Mouse (Mus musculus) midbrain, embryonic 16.5 days (tissue): ENCODE results near the gene Eef1a1. TPM values are rescaled to one million over a fixed set of nuclear protein-coding genes. Genes with fewer than 3 reads are reported as not detected.

Source experiments
- ATAC-seq: fragments of 200-750 bp; cut with Nextera tagmentation; 2 replicates; pipeline ENCODE4 v1.8.0; 2017; ENCODE audit warnings: moderate TSS enrichment
- H3K27ac ChIP-seq: fragments of 300-500 bp; sonication (generic); 2 replicates; pipeline ENCODE4 v1.5.1; 2014; ENCODE audit warnings: mild to moderate bottlenecking, low read length, mixed read lengths
- H3K27me3 ChIP-seq: fragments of 300-500 bp; sonication (generic); 2 replicates; pipeline ENCODE4 v1.6.1; 2014; ENCODE audit warnings: low read depth, low read length, mixed read lengths; ENCODE audit not compliant: control insufficient read depth, insufficient read depth
- H3K36me3 ChIP-seq: fragments of 300-500 bp; sonication (generic); 2 replicates; pipeline ENCODE4 v1.6.1; 2014; ENCODE audit warnings: mild to moderate bottlenecking, low read length, moderate library complexity, mixed read lengths; ENCODE audit not compliant: control insufficient read depth, insufficient read depth
- H3K4me1 ChIP-seq: fragments of 300-500 bp; sonication (generic); 2 replicates; pipeline ENCODE4 v1.6.1; 2014; ENCODE audit warnings: mild to moderate bottlenecking, low read length, mixed read lengths; ENCODE audit not compliant: control insufficient read depth, insufficient read depth
- H3K4me2 ChIP-seq: fragments of 300-500 bp; sonication (generic); 2 replicates; pipeline ENCODE4 v1.6.1; 2014; ENCODE audit warnings: mild to moderate bottlenecking, low read length, mixed read lengths
- H3K4me3 ChIP-seq: fragments of 300-500 bp; sonication (generic); 2 replicates; pipeline ENCODE4 v1.5.1; 2014; ENCODE audit warnings: low read depth, mild to moderate bottlenecking, low read length, moderate library complexity, mixed read lengths
- H3K9ac ChIP-seq: fragments of 300-500 bp; sonication (generic); 2 replicates; pipeline ENCODE4 v1.6.1; 2014; ENCODE audit warnings: low read depth, low read length, mixed read lengths
- H3K9me3 ChIP-seq: fragments of 300-500 bp; sonication (generic); replicated peaks from 2 replicates; pipeline ENCODE4 v1.6.1; 2014; ENCODE audit warnings: mild to moderate bottlenecking, low read length, mixed read lengths; ENCODE audit not compliant: control insufficient read depth, poor library complexity, severe bottlenecking
- WGBS: fragments of 180-500 bp; shearing (Covaris S2); extraction: QIAGEN DNeasy Blood & Tissue Kit; methylation state at CpG from one replicate; pipeline ENCODE4 v1.1.7; 2014; 5-methylcytosine and 5-hydroxymethylcytosine counted together
- microRNA-seq: library from miRNA; unstranded; fragments of <30 nt; microRNA quantifications from one replicate; pipeline ENCODE4, GENCODE M21; 2017
- polyA plus RNA-seq: library from polyadenylated mRNA; unstranded; fragments of >200 nt; fragmentation: Nextera tagmentation; extraction: Ambion mirVana; gene quantifications from 2 replicates; pipeline ENCODE4 v1.2.1, GENCODE M21; 2015

Gene Eef1a1
- polyA plus RNA-seq, 1 experiment from 2014 or later, result 2,998 TPM

GRCm38 (mm10) chr9:78429551-78429950 lies 59.4 kb downstream of the Eef1a1 start:
- H3K36me3 ChIP-seq, result no peaks in the 10 kb centered on the region
- no peaks in the 10 kb centered on the region for H3K9me3 ChIP-seq
- H3K27me3 ChIP-seq, result no peaks in the 10 kb centered on the region
- H3K4me1 ChIP-seq, result no peaks in the 10 kb centered on the region
- H3K4me3 ChIP-seq, result no peak overlapping the region
- H3K27ac ChIP-seq, result no peak overlapping the region
- WGBS, result 65% methylated on average over 2 of the region's 2 CpGs
- no peak overlapping the region for H3K9ac ChIP-seq
- ATAC-seq, result no peak
- no peak overlapping the region for H3K4me2 ChIP-seq

DNA sequence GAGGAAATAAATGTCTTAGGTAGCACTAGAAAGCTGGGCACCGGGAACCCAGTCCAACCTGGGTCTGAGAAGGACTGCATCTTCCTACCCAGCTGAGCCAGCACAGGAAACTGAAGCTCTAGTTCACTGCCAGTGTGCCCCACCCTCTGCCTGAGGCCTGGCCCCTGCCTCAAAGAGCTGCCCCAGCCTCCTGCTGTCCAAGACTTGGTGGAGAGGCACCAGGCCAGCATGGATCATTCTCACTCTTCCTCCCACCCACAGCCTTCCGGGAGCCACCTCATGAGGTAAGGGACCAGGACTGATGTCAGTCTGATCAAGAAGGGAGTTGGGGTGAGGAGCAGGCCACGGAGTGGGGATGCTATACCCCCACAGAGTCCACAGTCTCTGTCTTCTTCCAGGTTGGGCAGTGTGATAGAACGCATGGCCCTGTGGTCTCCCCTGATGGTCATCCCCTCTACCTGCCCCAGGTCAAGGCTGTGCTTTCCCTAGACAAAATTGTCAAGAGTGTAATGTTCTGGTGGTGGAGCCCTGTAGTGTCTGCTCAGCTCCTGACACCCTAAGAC lies 60.0 kb downstream of the Eef1a1 start:
- no peaks in the 10 kb centered on the region for H3K4me1 ChIP-seq
- 89% methylated on average over 4 of the region's 4 CpGs for WGBS
- no peaks in the 10 kb centered on the region for H3K9me3 ChIP-seq
- H3K27ac ChIP-seq, result no peak overlapping the region
- no peaks in the 10 kb centered on the region for H3K36me3 ChIP-seq
- no peak; the same call in 1 of the 2 replicates for ATAC-seq
- H3K4me3 ChIP-seq, result no peak overlapping the region
- no peak overlapping the region for H3K4me2 ChIP-seq
- no peaks in the 10 kb centered on the region for H3K27me3 ChIP-seq
- H3K9ac ChIP-seq, result no peak overlapping the region

Small RNAs within 50 kb of the gene (microRNA-seq; reads per million reads assigned to microRNA genes)
- gene Gm26377, result not detected

Other genes starting within 250 kb of the Eef1a1 start
- gene Gm3776, start 232.0 kb downstream of the Eef1a1 start, polyA plus RNA-seq, result not detected in 2 replicates
- not detected in 2 replicates for gene Gm10639, start 199.2 kb downstream of the Eef1a1 start, polyA plus RNA-seq
- not detected in 2 replicates for gene Omt2a, start 174.4 kb downstream of the Eef1a1 start, polyA plus RNA-seq
- gene Omt2b, start 161.6 kb downstream of the Eef1a1 start, polyA plus RNA-seq, result not detected in 2 replicates
- not detected in 2 replicates for gene Gsta2, start 133.4 kb downstream of the Eef1a1 start, polyA plus RNA-seq
- gene Dppa5a, start 121.0 kb downstream of the Eef1a1 start, polyA plus RNA-seq, result 7.4 and 8.3 TPM in 2 replicates
- 6.9 and 9.1 TPM in 2 replicates for gene Ooep, start 110.4 kb downstream of the Eef1a1 start, polyA plus RNA-seq
- gene Ddx43, start 93.4 kb downstream of the Eef1a1 start, polyA plus RNA-seq, result 0.36 and 0.57 TPM in 2 replicates
- 0.53 and 0.74 TPM in 2 replicates for gene Cgas, start 45.9 kb downstream of the Eef1a1 start, polyA plus RNA-seq
- 27.9 and 29.3 TPM in 2 replicates for gene Mto1, start 40.9 kb downstream of the Eef1a1 start, polyA plus RNA-seq
- gene Gm17324, start 40.4 kb downstream of the Eef1a1 start, polyA plus RNA-seq, result 1.7 and 2.1 TPM in 2 replicates
- gene Slc17a5, start 98.9 kb upstream of the Eef1a1 start, polyA plus RNA-seq, result 15.9 and 18.5 TPM in 2 replicates
- 0.97 and 1.0 TPM in 2 replicates for gene Cd109, start 126.4 kb upstream of the Eef1a1 start, polyA plus RNA-seq